Comparison of ENCODE assay signal across 21 mouse cellular contexts in the genomic region with DNA sequence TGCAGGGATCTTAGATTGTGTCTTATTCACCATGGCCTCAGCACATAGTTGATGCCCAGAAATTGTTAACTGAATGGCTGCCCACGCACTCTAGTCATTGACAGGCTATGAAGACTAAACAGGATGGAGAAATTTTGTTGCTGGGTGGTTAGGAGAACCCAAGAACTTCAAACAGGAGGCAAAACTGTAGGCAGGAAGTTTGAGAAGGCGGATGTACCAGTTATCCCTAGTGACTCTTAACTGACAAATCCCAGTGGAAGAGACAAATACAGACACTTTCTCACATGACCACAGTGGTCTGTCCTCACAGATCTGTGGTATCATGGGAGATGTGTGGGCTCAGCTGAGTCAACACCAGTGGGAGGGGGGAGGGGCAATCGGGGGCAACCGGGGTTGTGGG. TPM values are rescaled to one million over a fixed set of nuclear protein-coding genes. Genes with fewer than 3 reads are reported as not detected.
DNase-seq lines count a peak whose midpoint lies in the region; ATAC-seq and TF ChIP-seq lines count a peak whose summit lies in the region.
"Had no signal": no experiment of that assay in that cellular context is flagged by ENCODE, and none has a peak within 500 bp of the region (broad histone marks: within the 10 kb centered on the region; RNA-seq: fewer than 3 reads in every experiment).

No protein-coding gene starts in this region.

- no peak for ATAC-seq in liver, embryonic 11.5 days (replicated peaks; ENCODE audit: low FRiP score)
- no peak for ATAC-seq in liver, postnatal 0 days
- peak; percentile 30; the same call in 1 of the 2 replicates for ATAC-seq in granulocyte monocyte progenitor cell, adult 5-6 weeks (replicated peaks; ENCODE audit: poor library complexity, severe bottlenecking)
- ATAC-seq: forebrain, embryonic 16.5 days; hindbrain, postnatal 0 days; midbrain, embryonic 15.5 days had no signal

- H3K27me3 ChIP-seq in liver, embryonic 11.5 days (replicated peaks; ENCODE audit: control insufficient read depth, insufficient read depth, low read length) = no peaks in the 10 kb centered on the region
- H3K27me3 ChIP-seq in liver, postnatal 0 days (ENCODE audit: insufficient read depth, low read length) = no peaks in the 10 kb centered on the region
- H3K27me3 ChIP-seq: CH12.LX; midbrain, embryonic 15.5 days; stomach, embryonic 15.5 days had no signal

- no peak overlapping the region for H3K4me3 ChIP-seq in liver, embryonic 11.5 days (ENCODE audit: low read depth, low read length)
- no peak overlapping the region for H3K4me3 ChIP-seq in liver, postnatal 0 days (ENCODE audit: low read depth, low read length)
- H3K4me3 ChIP-seq: heart, embryonic 10.5 days; midbrain, embryonic 15.5 days; stomach, embryonic 15.5 days had no signal

- no peaks in the 10 kb centered on the region for H3K36me3 ChIP-seq in liver, embryonic 11.5 days (ENCODE audit: control insufficient read depth, insufficient read depth, low read length)
- H3K36me3 ChIP-seq in liver, postnatal 0 days (replicated peaks; ENCODE audit: insufficient read depth, low read length) = no peaks in the 10 kb centered on the region
- H3K36me3 ChIP-seq: heart, embryonic 10.5 days; midbrain, embryonic 15.5 days; stomach, embryonic 15.5 days had no signal

- no peaks in the 10 kb centered on the region for H3K9me3 ChIP-seq in liver, embryonic 11.5 days (ENCODE audit: control insufficient read depth, low read length)
- H3K9me3 ChIP-seq in liver, postnatal 0 days (ENCODE audit: low read length) = no peaks in the 10 kb centered on the region
- H3K9me3 ChIP-seq: heart, embryonic 10.5 days; stomach, embryonic 15.5 days had no signal

- H3K9ac ChIP-seq in liver, embryonic 11.5 days (ENCODE audit: low read depth, low read length) = no peak overlapping the region
- H3K9ac ChIP-seq in liver, postnatal 0 days (replicated peaks) = no peak overlapping the region
- H3K9ac ChIP-seq: midbrain, embryonic 15.5 days; stomach, embryonic 15.5 days had no signal

- H3K4me1 ChIP-seq in liver, embryonic 11.5 days (replicated peaks; ENCODE audit: control insufficient read depth, insufficient read depth, low read length) = peaks cover 3% of the 10 kb centered on the region
- H3K4me1 ChIP-seq in liver, postnatal 0 days (ENCODE audit: insufficient read depth) = no peaks in the 10 kb centered on the region
- H3K4me1 ChIP-seq: midbrain, embryonic 15.5 days; stomach, embryonic 15.5 days had no signal

- no peak overlapping the region for H3K27ac ChIP-seq in liver, embryonic 11.5 days (ENCODE audit: low read depth, low read length)
- H3K27ac ChIP-seq in liver, postnatal 0 days (ENCODE audit: low read depth) = no peak overlapping the region
- H3K27ac ChIP-seq: heart, embryonic 10.5 days; hindbrain, postnatal 0 days; macrophage; midbrain, embryonic 15.5 days; stomach, embryonic 15.5 days had no signal

- TF ChIP-seq EP300 in liver, postnatal 0 days (IDR thresholded peaks at IDR 0.05; ENCODE audit: low read depth) = no peak

- TF ChIP-seq CTCF in liver, postnatal 0 days (IDR thresholded peaks at IDR 0.05; ENCODE audit: low read depth) = no peak

- no peak for DNase-seq in liver, embryonic 11.5 days (ENCODE audit: low spot score)
- no peak for DNase-seq in liver, postnatal 0 days
- DNase-seq in 416B (ENCODE audit: low read depth) = peak; percentile 86
- peak; percentile 18 for DNase-seq in CD4-positive, CD25-positive, alpha-beta regulatory T cell, adult 2 months (ENCODE audit: low read depth, low spot score)
- no peak for DNase-seq in layer of hippocampus, adult 11-12 months (ENCODE audit: low spot score)
- no peak for DNase-seq in adrenal gland, postnatal 4 days (ENCODE audit: low spot score in 2 of 2)
- DNase-seq: adrenal gland, postnatal 10 days; cerebellum, adult 2 months; kidney, adult 2 months; kidney, postnatal 14 days; right cerebral cortex, adult 18-20 months; spleen, adult 18-20 months; thymus, adult 2 months had no signal

- WGBS in liver, embryonic 11.5 days = 52% methylated on average over 4 of the region's 4 CpGs
- 47% methylated on average over 4 of the region's 4 CpGs for WGBS in liver, postnatal 0 days (ENCODE audit: insufficient replicate concordance)

- peak overlapping the region; percentile 28; the same call in 1 of the 2 replicates for H3K4me2 ChIP-seq in liver, embryonic 11.5 days
- H3K4me2 ChIP-seq in liver, postnatal 0 days (ENCODE audit: low read depth, low read length) = no peak overlapping the region
- H3K4me2 ChIP-seq: midbrain, embryonic 15.5 days; stomach, embryonic 15.5 days had no signal

RNA-seq across cellular contexts. Expression of gene Gnb4, which starts 39.6 kb away (rescaled TPM):
- polyA plus RNA-seq in liver, embryonic 11.5 days (2014; fragmentation: Nextera tagmentation; extraction: Ambion mirVana) = 24.9 and 27.2 TPM in 2 replicates
- polyA plus RNA-seq in liver, postnatal 0 days (2015; fragmentation: Nextera tagmentation; extraction: Ambion mirVana) = 6.6 and 6.7 TPM in 2 replicates
- total RNA-seq in granulocyte monocyte progenitor cell, adult 5-6 weeks (2014; fragmentation: Nextera tagmentation) = 3.8 and 5.4 TPM in 2 replicates
- 1.7 and 4.4 TPM in 2 replicates for total RNA-seq in granulocyte monocyte progenitor cell, adult 5-6 weeks (2017)
- total RNA-seq in adrenal gland, postnatal 4 days (2021) = 10 to 100 TPM; 53.5 to 60.0 TPM

RNA-seq across cellular contexts. Expression of gene Actl6a, which starts 50.1 kb away (rescaled TPM):
- 195 and 196 TPM in 2 replicates for polyA plus RNA-seq in liver, embryonic 11.5 days (2014; fragmentation: Nextera tagmentation; extraction: Ambion mirVana)
- polyA plus RNA-seq in liver, postnatal 0 days (2015; fragmentation: Nextera tagmentation; extraction: Ambion mirVana) = 40.0 and 42.1 TPM in 2 replicates
- total RNA-seq in granulocyte monocyte progenitor cell, adult 5-6 weeks (2014; fragmentation: Nextera tagmentation) = 90.3 and 123 TPM in 2 replicates
- total RNA-seq in granulocyte monocyte progenitor cell, adult 5-6 weeks (2017) = 81.5 and 97.4 TPM in 2 replicates
- total RNA-seq in adrenal gland, postnatal 4 days (2021) = 10 to 100 TPM; 60.0 to 64.9 TPM

Comparison
In these comparisons a context has a peak if more than half of its experiments do, and no peak if none do; other contexts are left out.
1. DNase-seq: peak in 416B (single experiment) and CD4-positive, CD25-positive, alpha-beta regulatory T cell, adult 2 months (single experiment); none in liver, embryonic 11.5 days (single experiment), liver, postnatal 0 days (single experiment), layer of hippocampus, adult 11-12 months (single experiment) and adrenal gland, postnatal 4 days (0 of 2).
2. RNA of gene Gnb4, which starts 39.6 kb away (total RNA-seq): 53.5 to 60.0 TPM in adrenal gland, postnatal 4 days; 1.7 to 5.4 TPM in granulocyte monocyte progenitor cell, adult 5-6 weeks; every median in the first group is over 4 times any median in the second.